Mouse (Mus musculus) limb, embryonic 15.5 days (tissue): ENCODE data around the gene Ebpl. TPM values are rescaled to one million over a fixed set of nuclear protein-coding genes. Genes with fewer than 3 reads are reported as not detected.

Experiments
- ATAC-seq: fragments of 200-750 bp; cut with Nextera tagmentation; 2 replicates; pipeline ENCODE4 v1.8.0; 2017; ENCODE audit warnings: low read depth, moderate TSS enrichment; ENCODE audit not compliant: insufficient number of reproducible peaks, low FRiP score, low TSS enrichment
- H3K27ac ChIP-seq: fragments of 300-500 bp; sonication (generic); 2 replicates; pipeline ENCODE4 v1.5.1; 2015; ENCODE audit warnings: moderate library complexity, mild to moderate bottlenecking, inconsistent platforms
- H3K27me3 ChIP-seq: fragments of 300-500 bp; sonication (generic); 2 replicates; pipeline ENCODE4 v1.6.1; 2015; ENCODE audit warnings: inconsistent platforms
- H3K36me3 ChIP-seq: fragments of 300-500 bp; sonication (generic); 2 replicates; pipeline ENCODE4 v1.6.1; 2015; ENCODE audit warnings: inconsistent platforms
- H3K4me1 ChIP-seq: fragments of 300-500 bp; sonication (generic); 2 replicates; pipeline ENCODE4 v1.6.1; 2015; ENCODE audit warnings: inconsistent platforms
- H3K4me2 ChIP-seq: fragments of 300-500 bp; sonication (generic); 2 replicates; pipeline ENCODE4 v1.6.1; 2015; ENCODE audit warnings: mild to moderate bottlenecking, inconsistent platforms
- H3K4me3 ChIP-seq: fragments of 300-500 bp; sonication (generic); 2 replicates; pipeline ENCODE4 v1.5.1; 2015; ENCODE audit warnings: mild to moderate bottlenecking, inconsistent platforms
- H3K9ac ChIP-seq: fragments of 300-500 bp; sonication (generic); 2 replicates; pipeline ENCODE4 v1.6.1; 2015; ENCODE audit warnings: inconsistent platforms
- H3K9me3 ChIP-seq: fragments of 300-500 bp; sonication (generic); 2 replicates; pipeline ENCODE4 v1.6.1; 2016; ENCODE audit warnings: inconsistent platforms
- WGBS: fragments of 180-500 bp; shearing (Covaris S2); methylation state at CpG from one replicate; pipeline ENCODE4 v1.1.7; 2015; 5-methylcytosine and 5-hydroxymethylcytosine counted together
- polyA plus RNA-seq: library from polyadenylated mRNA; unstranded; fragments of >200 nt; fragmentation: Nextera tagmentation; extraction: Ambion mirVana; gene quantifications from 2 replicates; pipeline ENCODE4 v1.2.1, GENCODE M21; 2015

Gene Ebpl
- polyA plus RNA-seq, 1 experiment from 2014 or later: 13.4 TPM

GRCm38 (mm10) chr14:61290664-61291063 lies 69.6 kb downstream of the Ebpl start:
- no peak for ATAC-seq
- no peak overlapping the region for H3K4me2 ChIP-seq
- 34% methylated on average over 3 of the region's 3 CpGs for WGBS

DNA sequence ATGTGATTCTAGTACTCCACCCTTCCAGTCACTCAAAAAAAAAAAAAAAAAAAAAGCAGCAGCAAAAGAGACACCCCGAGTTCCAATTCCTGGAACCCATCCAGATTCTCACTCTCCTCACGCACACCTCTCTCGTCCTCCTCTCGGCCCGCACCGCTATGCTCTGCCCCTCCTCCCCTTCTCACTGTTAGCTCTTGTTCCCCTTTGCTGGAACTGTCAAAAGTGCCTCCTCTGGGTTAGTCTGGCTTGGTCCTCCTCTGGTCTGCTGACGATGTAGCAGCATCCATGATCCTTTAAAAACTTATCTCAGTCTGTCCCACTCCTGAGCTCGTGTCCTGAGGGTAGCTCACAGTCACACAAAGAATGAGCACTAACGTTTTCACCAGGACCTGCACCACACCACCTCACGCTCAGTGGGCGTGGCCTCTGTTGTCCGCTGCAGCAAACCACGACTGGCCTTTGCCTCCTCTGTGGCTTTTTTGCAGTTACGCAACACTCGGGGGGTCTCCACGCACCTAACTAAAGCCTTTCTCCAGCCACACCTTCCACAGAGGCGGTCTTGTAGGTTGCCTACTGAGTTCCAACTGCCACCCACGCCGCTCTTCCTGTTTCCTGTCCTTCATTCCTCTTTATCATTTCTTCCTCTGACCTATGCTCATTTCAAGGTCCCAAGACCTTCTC lies 71.5 kb downstream of the Ebpl start:
- Histone ChIP-seq H3K36me3 (no peaks in the 10 kb centered on the region), H3K9ac (no peak overlapping the region), H3K27me3 (no peaks in the 10 kb centered on the region), H3K4me1 (0 out of 2 replicates have a peak, but pooled peaks cover 4% of the 10 kb centered on the region), H3K27ac (no peak overlapping the region), H3K4me2 (no peak overlapping the region), H3K4me3 (no peak overlapping the region), H3K9me3 (no peaks in the 10 kb centered on the region)
- 57% methylated on average over 19 of the region's 19 CpGs for WGBS
- no peak for ATAC-seq

More at GRCm38 (mm10) chr14:61290664-61291063, 69.6 kb downstream of the Ebpl start:
- Histone ChIP-seq H3K9me3 (no peaks in the 10 kb centered on the region), H3K9ac (no peak overlapping the region), H3K27ac (no peak overlapping the region), H3K27me3 (no peaks in the 10 kb centered on the region), H3K36me3 (no peaks in the 10 kb centered on the region), H3K4me1 (0 out of 2 replicates have a peak, but pooled peaks cover 4% of the 10 kb centered on the region), H3K4me3 (no peak overlapping the region)

Other genes with a start within 250 kb of the Ebpl start
- 2.4 and 2.5 TPM in 2 replicates for gene Sacs, start 222.0 kb downstream of the Ebpl start, polyA plus RNA-seq
- gene Sgcg, start 101.9 kb downstream of the Ebpl start, polyA plus RNA-seq: 9.3 and 23.0 TPM in 2 replicates
- 0.87 and 1.7 TPM in 2 replicates for gene Arl11, start 50.7 kb downstream of the Ebpl start, polyA plus RNA-seq
- 45.1 and 45.4 TPM in 2 replicates for gene Kpna3, start 79.4 kb upstream of the Ebpl start, polyA plus RNA-seq
- gene Spryd7, start 196.4 kb upstream of the Ebpl start, polyA plus RNA-seq: 25.7 and 26.0 TPM in 2 replicates
- gene Trim13, start 237.8 kb upstream of the Ebpl start, polyA plus RNA-seq: 21.2 and 21.4 TPM in 2 replicates
- gene Kcnrg, start 247.0 kb upstream of the Ebpl start, polyA plus RNA-seq: 0.79 and 0.96 TPM in 2 replicates